Mouse (Mus musculus): Measurements from ENCODE around the gene ccdc198. TPM values are rescaled to one million over a fixed set of nuclear protein-coding genes. Genes with fewer than 3 reads are reported as not detected.
"Not testable (repeated sequence)": the region's sequence is repeated elsewhere in the genome, so short reads cannot be mapped to it uniquely, and the experiment has no call there.

ccdc198 gene
- polyA plus RNA-seq, 1 experiment = not detected

- no peak overlapping the region for H3K27ac ChIP-seq (ENCODE audit: insufficient read depth, low read depth, low read length)
- no peak overlapping the region for H3K4me3 ChIP-seq (ENCODE audit: insufficient read depth, low read depth, low read length)
- WGBS = 81% methylated on average over 5 of the region's 5 CpGs
- H3K4me1 ChIP-seq (ENCODE audit: control insufficient read depth, insufficient read depth, low read length) = 0 out of 2 replicates have a peak, but pooled peaks cover 2% of the 10 kb centered on the region
- TF ChIP-seq CTCF (IDR thresholded peaks at IDR 0.05; ENCODE audit: insufficient read depth, low read depth, low read length) (no peak), POLR2A (IDR thresholded peaks at IDR 0.05; ENCODE audit: insufficient read depth, low read depth, low read length) (no peak)
Measured at GRCm38 (mm10) chr14:49265286-49266002, 20.2 kb upstream of the ccdc198 start.

- Histone ChIP-seq H3K4me1 (ENCODE audit: control insufficient read depth, insufficient read depth, low read length) (peaks cover 11% of the 10 kb centered on the region), H3K27ac (ENCODE audit: insufficient read depth, low read depth, low read length) (no peak overlapping the region), H3K4me3 (ENCODE audit: insufficient read depth, low read depth, low read length) (no peak overlapping the region)
- TF ChIP-seq POLR2A (IDR thresholded peaks at IDR 0.05; ENCODE audit: insufficient read depth, low read depth, low read length) (no peak), CTCF (IDR thresholded peaks at IDR 0.05; ENCODE audit: insufficient read depth, low read depth, low read length) (no peak)
- WGBS = 17% methylated on average over 1 of the region's 1 CpGs
Measured at GRCm38 (mm10) chr14:49241522-49241921, 3.8 kb downstream of the ccdc198 start.

- WGBS = 25% methylated on average over 11 of the region's 11 CpGs
- H3K4me3 ChIP-seq (ENCODE audit: insufficient read depth, low read depth, low read length) = no peak overlapping the region
- TF ChIP-seq CTCF (IDR thresholded peaks at IDR 0.05; ENCODE audit: insufficient read depth, low read depth, low read length) (no peak), POLR2A (IDR thresholded peaks at IDR 0.05; ENCODE audit: insufficient read depth, low read depth, low read length) (no peak)
- no peak overlapping the region for H3K27ac ChIP-seq (ENCODE audit: insufficient read depth, low read depth, low read length)
- peaks cover 11% of the 10 kb centered on the region for H3K4me1 ChIP-seq (ENCODE audit: control insufficient read depth, insufficient read depth, low read length)
Measured at GRCm38 (mm10) chr14:49238206-49238605, 7.1 kb downstream of the ccdc198 start.

- no peak overlapping the region for H3K4me3 ChIP-seq (ENCODE audit: insufficient read depth, low read depth, low read length)
- 69% methylated on average over 9 of the region's 9 CpGs for WGBS
- TF ChIP-seq POLR2A (IDR thresholded peaks at IDR 0.05; ENCODE audit: insufficient read depth, low read depth, low read length) (no peak), CTCF (IDR thresholded peaks at IDR 0.05; ENCODE audit: insufficient read depth, low read depth, low read length) (no peak)
- H3K4me1 ChIP-seq (ENCODE audit: control insufficient read depth, insufficient read depth, low read length) = peaks cover 3% of the 10 kb centered on the region
- H3K27ac ChIP-seq (ENCODE audit: insufficient read depth, low read depth, low read length) = no peak overlapping the region
Measured at GRCm38 (mm10) chr14:49234788-49235515, 10.3 kb downstream of the ccdc198 start.

- whole genome bisulfite sequencing = 95% methylated on average over 3 of the region's 3 CpGs
- Histone ChIP-seq H3K4me3 (ENCODE audit: insufficient read depth, low read depth, low read length) (no peak overlapping the region), H3K27ac (ENCODE audit: insufficient read depth, low read depth, low read length) (no peak overlapping the region), H3K4me1 (ENCODE audit: control insufficient read depth, insufficient read depth, low read length) (no peaks in the 10 kb centered on the region)
- TF ChIP-seq POLR2A (IDR thresholded peaks at IDR 0.05; ENCODE audit: insufficient read depth, low read depth, low read length) (no peak), CTCF (IDR thresholded peaks at IDR 0.05; ENCODE audit: insufficient read depth, low read depth, low read length) (no peak)
Measured at GRCm38 (mm10) chr14:49231845-49232244, 13.4 kb downstream of the ccdc198 start.

- Histone ChIP-seq H3K4me1 (ENCODE audit: control insufficient read depth, insufficient read depth, low read length) (no peaks in the 10 kb centered on the region), H3K4me3 (ENCODE audit: insufficient read depth, low read depth, low read length) (no peak overlapping the region), H3K27ac (ENCODE audit: insufficient read depth, low read depth, low read length) (no peak overlapping the region)
- TF ChIP-seq POLR2A (IDR thresholded peaks at IDR 0.05; ENCODE audit: insufficient read depth, low read depth, low read length) (no peak), CTCF (IDR thresholded peaks at IDR 0.05; ENCODE audit: insufficient read depth, low read depth, low read length) (no peak)
- 80% methylated on average over 11 of the region's 11 CpGs for WGBS
Measured at GRCm38 (mm10) chr14:49226986-49227385, 18.3 kb downstream of the ccdc198 start.

GRCm38 (mm10) chr14:49226471-49226870 lies 18.8 kb downstream of the ccdc198 start:
- Histone ChIP-seq H3K4me3 (ENCODE audit: insufficient read depth, low read depth, low read length) (no peak overlapping the region), H3K27ac (ENCODE audit: insufficient read depth, low read depth, low read length) (no peak overlapping the region), H3K4me1 (ENCODE audit: control insufficient read depth, insufficient read depth, low read length) (no peaks in the 10 kb centered on the region)
- 80% methylated on average over 7 of the region's 7 CpGs for WGBS
- TF ChIP-seq POLR2A (IDR thresholded peaks at IDR 0.05; ENCODE audit: insufficient read depth, low read depth, low read length) (no peak), CTCF (IDR thresholded peaks at IDR 0.05; ENCODE audit: insufficient read depth, low read depth, low read length) (no peak)

- TF ChIP-seq POLR2A (IDR thresholded peaks at IDR 0.05; ENCODE audit: insufficient read depth, low read depth, low read length) = no peak
- no peak for TF ChIP-seq CTCF (IDR thresholded peaks at IDR 0.05; ENCODE audit: insufficient read depth, low read depth, low read length)
- Histone ChIP-seq H3K4me3 (ENCODE audit: insufficient read depth, low read depth, low read length) (no peak overlapping the region), H3K27ac (ENCODE audit: insufficient read depth, low read depth, low read length) (no peak overlapping the region), H3K4me1 (ENCODE audit: control insufficient read depth, insufficient read depth, low read length) (no peaks in the 10 kb centered on the region)
- WGBS = 97% methylated on average over 2 of the region's 2 CpGs
Measured at GRCm38 (mm10) chr14:49221771-49222170, 23.5 kb downstream of the ccdc198 start.

- not testable (repeated sequence) for H3K27ac ChIP-seq (ENCODE audit: insufficient read depth, low read depth, low read length); H3K4me3 ChIP-seq (ENCODE audit: insufficient read depth, low read depth, low read length); H3K4me1 ChIP-seq (ENCODE audit: control insufficient read depth, insufficient read depth, low read length)
- WGBS = 93% methylated on average over 4 of the region's 4 CpGs
Measured at GRCm38 (mm10) chr14:49219466-49220022, 25.7 kb downstream of the ccdc198 start.
